Mouse (Mus musculus) CD8-positive naive resting alpha-beta T cell, adult 2 months (primary cell): ENCODE results near the gene Coch.
"Not testable (repeated sequence)": the region's sequence is repeated elsewhere in the genome, so short reads cannot be mapped to it uniquely, and the experiment has no call there.

ENCODE experiments used
- DNase-seq, 2 experiments: peaks; one replicate each; pipeline ENCODE4 v3.0.0; 2022; ENCODE audit warnings: low read depth in 2 of 2, low spot score in 2 of 2

Gene Coch

DNA sequence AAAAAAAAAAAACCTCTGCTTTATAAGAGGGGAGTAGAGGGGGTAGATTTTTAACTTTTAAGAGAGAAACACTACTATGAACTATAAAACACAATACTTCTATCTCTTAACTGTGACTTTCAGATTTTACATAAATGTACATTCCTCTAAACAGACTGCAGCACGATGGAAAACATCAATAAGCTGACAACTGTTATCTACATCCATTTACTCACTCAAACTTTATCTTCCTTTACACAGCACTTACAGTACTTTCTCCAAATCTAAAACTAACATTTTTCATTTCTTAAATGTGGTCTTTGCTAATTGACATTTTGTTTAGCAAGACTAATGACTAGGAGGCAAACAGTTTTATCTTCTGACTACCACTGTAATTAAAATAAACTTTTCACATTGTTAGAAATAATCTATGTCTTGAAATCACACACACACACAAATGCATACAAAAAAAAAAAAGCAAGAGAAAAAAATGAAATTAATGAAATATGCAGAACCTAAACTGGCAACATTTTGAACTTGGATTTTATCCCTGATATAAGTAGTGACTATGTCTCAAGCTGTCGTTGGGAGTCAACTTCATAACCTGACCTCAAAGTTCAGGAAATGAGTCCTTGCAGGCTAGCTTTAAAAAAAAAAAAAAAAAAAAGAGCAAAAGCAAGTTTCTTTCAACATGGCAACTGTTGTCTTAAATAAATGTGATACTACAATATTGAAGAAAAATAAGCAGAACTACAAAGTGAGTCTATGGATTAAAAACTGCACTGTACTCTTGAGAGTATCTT, 43.7 kb downstream of the Coch start:
- DNase-seq, result no peak

DNA sequence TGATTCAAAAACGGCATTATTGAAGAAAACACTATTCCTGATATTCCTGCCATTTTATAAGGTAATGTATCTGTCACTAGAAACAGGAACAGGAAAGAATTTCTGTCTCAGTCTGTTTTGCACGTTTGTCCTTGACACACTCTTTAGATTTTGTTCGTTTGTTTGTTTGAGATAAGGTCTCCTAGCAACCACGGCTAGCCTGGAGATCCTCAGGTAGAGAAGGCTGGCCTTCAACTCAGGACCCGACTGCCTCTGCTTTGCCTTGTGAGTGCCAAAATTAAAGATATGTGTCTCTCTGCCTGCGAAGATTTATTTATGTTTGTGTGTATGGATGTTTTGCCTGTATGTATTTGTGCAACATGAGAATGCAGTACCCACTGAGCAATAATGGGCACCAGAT, 48.7 kb downstream of the Coch start:
- no peak for DNase-seq

DNA sequence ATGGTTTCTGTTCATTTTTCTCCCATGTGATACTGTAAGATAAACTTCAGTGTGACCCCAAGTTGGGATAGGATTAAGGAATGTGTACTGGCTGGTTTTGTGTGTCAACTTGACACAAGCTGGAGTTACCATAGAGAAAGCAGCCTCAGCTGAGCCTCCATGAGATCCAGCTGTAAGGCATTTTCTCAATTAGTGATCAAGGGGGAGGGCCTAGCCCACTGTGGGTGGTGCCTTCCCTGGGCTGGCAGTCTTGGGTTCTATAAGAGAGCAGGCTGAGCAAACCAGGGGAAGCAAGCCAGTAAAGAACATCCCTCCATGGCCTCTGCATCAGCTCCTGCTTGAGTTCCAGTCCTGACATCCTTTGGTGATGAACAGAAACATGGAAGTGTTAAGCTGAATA, 56.3 kb downstream of the Coch start:
- DNase-seq, result not testable (repeated sequence)
